Mouse (Mus musculus) neural tube, embryonic 14.5 days (tissue): ENCODE measurements around the gene Anxa11. TPM values are rescaled to one million over a fixed set of nuclear protein-coding genes. Genes with fewer than 3 reads are reported as not detected.
"Not testable (repeated sequence)": the region's sequence is repeated elsewhere in the genome, so short reads cannot be mapped to it uniquely, and the experiment has no call there.

Source experiments
- ATAC-seq: fragments of 200-750 bp; cut with Nextera tagmentation; 2 replicates; pipeline ENCODE4 v1.8.0; 2017; ENCODE audit warnings: low read depth, mild to moderate bottlenecking, moderate TSS enrichment, moderate library complexity
- H3K27ac ChIP-seq: fragments of 300-500 bp; sonication (generic); 2 replicates; pipeline ENCODE4 v1.5.1; 2014; ENCODE audit warnings: low read depth, mild to moderate bottlenecking, control low read depth, low read length, moderate library complexity, mixed read lengths
- H3K27me3 ChIP-seq: fragments of 300-500 bp; sonication (generic); 2 replicates; pipeline ENCODE4 v1.6.1; 2014; ENCODE audit warnings: low read length; ENCODE audit not compliant: control insufficient read depth, insufficient read depth
- H3K36me3 ChIP-seq: fragments of 300-500 bp; sonication (generic); 2 replicates; pipeline ENCODE4 v1.6.1; 2014; ENCODE audit warnings: low read length, mixed read lengths; ENCODE audit not compliant: control insufficient read depth, insufficient read depth
- H3K4me1 ChIP-seq: fragments of 300-500 bp; sonication (generic); 2 replicates; pipeline ENCODE4 v1.6.1; 2014; ENCODE audit warnings: low read length; ENCODE audit not compliant: control insufficient read depth, insufficient read depth
- H3K4me2 ChIP-seq: fragments of 300-500 bp; sonication (generic); 2 replicates; pipeline ENCODE4 v1.6.1; 2014; ENCODE audit warnings: mild to moderate bottlenecking, low read depth, low read length, control low read depth
- H3K4me3 ChIP-seq: fragments of 300-500 bp; sonication (generic); 2 replicates; pipeline ENCODE4 v1.5.1; 2014; ENCODE audit warnings: low read depth, low read length, control low read depth, mixed read lengths
- H3K9ac ChIP-seq: fragments of 300-500 bp; sonication (generic); replicated peaks from 2 replicates; pipeline ENCODE4 v1.6.1; 2014; ENCODE audit warnings: low read depth, mild to moderate bottlenecking, control low read depth, low read length, mixed read lengths
- H3K9me3 ChIP-seq: fragments of 300-500 bp; sonication (generic); 2 replicates; pipeline ENCODE4 v1.6.1; 2016; ENCODE audit warnings: low read length; ENCODE audit not compliant: control insufficient read depth
- WGBS: fragments of 180-500 bp; shearing (Covaris S2); extraction: QIAGEN DNeasy Blood & Tissue Kit; methylation state at CpG from one replicate; pipeline ENCODE4 v1.1.7; 2014; 5-methylcytosine and 5-hydroxymethylcytosine counted together
- polyA plus RNA-seq: library from polyadenylated mRNA; unstranded; fragments of >200 nt; fragmentation: Nextera tagmentation; extraction: Ambion mirVana; gene quantifications from 2 replicates; pipeline ENCODE4 v1.2.1, GENCODE M21; 2014

Gene Anxa11
- polyA plus RNA-seq, 1 experiment from 2014 or later: 0.91 TPM

DNA sequence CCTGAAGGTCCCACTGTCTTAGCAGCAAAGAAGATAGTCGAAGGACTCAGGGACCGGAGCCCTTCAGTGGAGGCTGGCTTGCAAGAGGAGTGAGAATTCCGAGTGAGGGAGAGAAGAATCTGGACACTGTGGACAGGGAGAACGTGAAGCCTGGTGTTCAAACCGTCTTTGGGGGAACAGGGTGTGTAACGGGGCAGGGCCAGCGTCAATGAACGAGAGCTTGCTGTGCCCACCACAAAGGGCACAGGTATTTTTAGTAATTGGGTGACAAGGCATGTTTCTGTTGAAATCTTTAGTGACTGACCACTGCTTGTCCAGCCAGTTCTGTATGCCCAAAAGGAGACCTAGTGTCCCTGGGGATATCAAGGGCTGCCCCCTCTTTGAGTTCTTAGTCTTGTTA lies 4.6 kb downstream of the Anxa11 start:
- WGBS: 88% methylated on average over 8 of the region's 8 CpGs
- Histone ChIP-seq H3K36me3 (no peaks in the 10 kb centered on the region), H3K27me3 (peaks cover 19% of the 10 kb centered on the region), H3K27ac (no peak overlapping the region), H3K4me2 (no peak overlapping the region), H3K9ac (no peak overlapping the region), H3K4me3 (no peak overlapping the region), H3K4me1 (peaks cover 8% of the 10 kb centered on the region; the same call in 1 of the 2 replicates), H3K9me3 (no peaks in the 10 kb centered on the region)
- ATAC-seq: no peak

DNA sequence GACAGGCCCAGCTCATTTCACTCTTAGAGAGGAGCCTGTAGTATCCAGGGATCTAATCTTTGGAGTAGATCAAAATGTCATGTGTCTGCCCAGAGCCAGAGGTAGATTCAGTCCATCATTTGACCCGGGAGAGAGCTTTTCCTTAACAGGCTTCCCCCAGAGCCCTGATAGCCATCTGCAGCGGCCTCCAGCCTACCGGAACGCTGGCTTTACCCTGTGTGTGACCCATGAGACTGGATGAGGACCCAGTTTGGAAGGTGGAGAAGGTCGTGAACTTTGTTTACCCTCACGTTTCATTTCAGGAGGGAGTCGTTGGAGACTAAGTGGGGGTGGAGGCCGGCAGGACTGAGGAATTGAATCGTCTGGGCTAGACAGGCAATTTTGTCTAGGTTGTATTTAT lies 5.7 kb downstream of the Anxa11 start:
- Histone ChIP-seq H3K4me2 (no peak overlapping the region), H3K9me3 (no peaks in the 10 kb centered on the region), H3K27ac (no peak overlapping the region), H3K9ac (no peak overlapping the region), H3K27me3 (peaks cover 10% of the 10 kb centered on the region), H3K36me3 (no peaks in the 10 kb centered on the region), H3K4me3 (no peak overlapping the region), H3K4me1 (no peaks in the 10 kb centered on the region; the same call in 1 of the 2 replicates)
- 33% methylated on average over 9 of the region's 9 CpGs for WGBS
- no peak for ATAC-seq

DNA sequence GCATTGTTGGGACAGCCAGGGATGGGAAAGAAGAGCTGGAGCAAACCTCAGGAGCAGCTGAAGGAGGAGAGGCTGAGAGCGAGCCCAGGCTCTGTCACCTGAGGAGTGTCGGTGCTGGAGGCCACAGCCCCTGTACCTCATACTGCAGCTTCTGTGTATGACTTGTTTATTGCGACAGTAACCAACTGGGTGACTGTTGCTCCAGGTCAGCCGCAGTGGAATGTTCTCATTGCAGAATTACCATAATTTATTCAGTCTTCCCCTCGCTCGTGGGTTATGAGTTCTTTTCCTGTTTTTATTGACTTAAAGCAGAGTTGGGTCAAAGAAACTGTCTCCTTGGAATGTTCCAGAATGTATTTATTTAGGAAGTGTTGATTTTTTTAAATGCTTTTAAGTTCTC lies 6.3 kb downstream of the Anxa11 start:
- Histone ChIP-seq H3K9ac (no peak overlapping the region), H3K27me3 (0 out of 2 replicates have a peak, but pooled peaks cover 4% of the 10 kb centered on the region), H3K4me2 (no peak overlapping the region), H3K4me3 (no peak overlapping the region), H3K27ac (no peak overlapping the region), H3K4me1 (no peaks in the 10 kb centered on the region), H3K36me3 (no peaks in the 10 kb centered on the region), H3K9me3 (no peaks in the 10 kb centered on the region)
- no peak for ATAC-seq
- 72% methylated on average over 6 of the region's 6 CpGs for WGBS

DNA sequence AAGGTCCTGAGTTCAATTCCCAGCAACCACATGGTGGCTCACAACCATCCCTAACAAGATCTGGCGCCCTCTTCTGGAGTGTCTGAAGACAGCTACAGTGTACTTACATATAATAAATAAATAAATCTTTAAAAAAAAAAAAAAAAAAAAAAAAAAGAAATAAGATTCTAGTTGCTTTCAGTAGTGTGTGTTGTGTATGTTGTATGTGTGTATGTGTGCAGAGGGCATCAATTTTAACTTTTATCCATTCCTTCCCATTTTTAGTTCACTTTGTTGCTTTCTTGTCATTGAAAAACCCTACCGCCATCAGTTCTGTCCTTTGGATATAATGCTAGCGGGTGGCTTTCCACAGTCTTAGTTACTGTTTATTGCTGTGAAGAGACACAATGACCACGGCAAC lies 6.8 kb downstream of the Anxa11 start:
- not testable (repeated sequence) for H3K9me3 ChIP-seq
- 80% methylated on average over 3 of the region's 4 CpGs for WGBS

DNA sequence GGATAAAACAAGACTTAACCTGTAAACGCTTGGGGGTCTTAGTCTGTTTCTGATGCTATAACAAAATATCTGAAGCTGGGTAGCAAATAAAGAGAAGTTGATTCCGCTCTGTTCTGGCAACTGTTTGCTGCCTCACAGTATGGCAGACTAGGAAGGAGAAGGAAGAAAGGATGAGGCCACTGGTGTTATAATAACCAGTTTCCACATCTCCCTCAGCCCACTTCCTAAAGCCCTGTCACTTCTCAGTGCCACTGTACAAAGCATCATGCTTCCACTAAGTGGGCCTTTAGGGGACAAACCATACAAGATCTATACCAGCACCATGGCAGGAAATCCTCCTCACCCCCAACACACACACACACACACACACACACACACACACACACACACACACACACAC lies 8.5 kb downstream of the Anxa11 start:
- ATAC-seq: no peak
- Histone ChIP-seq H3K4me1 (no peaks in the 10 kb centered on the region), H3K36me3 (no peaks in the 10 kb centered on the region), H3K27ac (no peak overlapping the region), H3K9ac (no peak overlapping the region), H3K9me3 (no peaks in the 10 kb centered on the region), H3K27me3 (no peaks in the 10 kb centered on the region), H3K4me2 (no peak overlapping the region), H3K4me3 (no peak overlapping the region)
- 92% methylated on average over 2 of the region's 2 CpGs for WGBS

More for the DNA sequence above, 6.8 kb downstream of the Anxa11 start:
- H3K27me3 ChIP-seq, H3K9ac ChIP-seq, H3K27ac ChIP-seq, H3K4me1 ChIP-seq, H3K4me2 ChIP-seq, H3K36me3 ChIP-seq, H3K4me3 ChIP-seq, ATAC-seq: not testable (repeated sequence)

DNA sequence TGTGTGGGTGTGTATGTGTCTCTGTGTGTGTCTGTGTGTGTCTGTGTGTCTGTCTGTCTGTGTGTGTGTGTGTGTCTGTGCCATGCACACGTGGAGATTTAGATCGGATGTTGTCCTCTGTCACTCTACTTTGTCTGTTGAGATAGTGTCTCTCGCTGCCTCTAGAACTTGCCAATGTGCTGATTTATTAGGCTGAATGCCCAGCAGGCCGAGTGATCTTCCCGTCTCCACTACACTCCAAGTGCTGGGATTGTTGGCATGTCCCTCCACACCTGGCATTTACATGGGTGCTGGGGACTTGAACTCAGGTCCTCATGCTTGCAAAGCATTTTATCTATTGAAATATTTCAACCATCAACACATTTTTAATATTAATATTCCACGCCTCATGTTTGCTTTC lies 9.2 kb downstream of the Anxa11 start:
- Histone ChIP-seq H3K9me3 (no peaks in the 10 kb centered on the region), H3K36me3 (no peaks in the 10 kb centered on the region), H3K9ac (no peak overlapping the region), H3K4me2 (no peak overlapping the region), H3K4me1 (no peaks in the 10 kb centered on the region), H3K27ac (no peak overlapping the region), H3K27me3 (no peaks in the 10 kb centered on the region), H3K4me3 (no peak overlapping the region)
- ATAC-seq: no peak
- 63% methylated on average over 6 of the region's 6 CpGs for WGBS

DNA sequence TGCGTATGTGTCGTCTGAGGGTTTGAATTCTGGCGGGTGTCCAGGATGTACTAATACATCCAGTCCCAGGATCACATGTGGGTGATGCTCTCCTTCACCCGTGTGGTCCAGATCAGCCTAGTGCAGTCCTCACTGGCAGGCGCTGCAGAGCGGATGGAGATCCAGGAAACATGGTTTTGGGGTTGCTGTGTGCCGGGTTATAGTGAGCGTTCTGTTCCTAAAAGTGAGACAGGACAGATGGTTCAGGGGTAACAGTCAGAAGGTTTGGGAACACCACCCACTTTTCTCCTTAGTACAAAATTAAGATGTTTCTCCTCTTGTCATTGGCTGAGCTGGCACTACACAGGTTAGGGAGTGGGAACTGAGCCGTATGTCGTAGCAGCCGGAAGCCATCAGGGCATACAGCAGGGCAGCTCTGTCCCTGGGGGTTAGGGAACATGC lies 10.2 kb downstream of the Anxa11 start:
- H3K4me2 ChIP-seq: no peak overlapping the region
- 81% methylated on average over 11 of the region's 11 CpGs for WGBS
- no peak overlapping the region for H3K27ac ChIP-seq
- no peak overlapping the region for H3K9ac ChIP-seq
- no peaks in the 10 kb centered on the region for H3K9me3 ChIP-seq
- H3K36me3 ChIP-seq: no peaks in the 10 kb centered on the region
- H3K4me1 ChIP-seq: no peaks in the 10 kb centered on the region
- H3K27me3 ChIP-seq: no peaks in the 10 kb centered on the region
- ATAC-seq: no peak
- no peak overlapping the region for H3K4me3 ChIP-seq

DNA sequence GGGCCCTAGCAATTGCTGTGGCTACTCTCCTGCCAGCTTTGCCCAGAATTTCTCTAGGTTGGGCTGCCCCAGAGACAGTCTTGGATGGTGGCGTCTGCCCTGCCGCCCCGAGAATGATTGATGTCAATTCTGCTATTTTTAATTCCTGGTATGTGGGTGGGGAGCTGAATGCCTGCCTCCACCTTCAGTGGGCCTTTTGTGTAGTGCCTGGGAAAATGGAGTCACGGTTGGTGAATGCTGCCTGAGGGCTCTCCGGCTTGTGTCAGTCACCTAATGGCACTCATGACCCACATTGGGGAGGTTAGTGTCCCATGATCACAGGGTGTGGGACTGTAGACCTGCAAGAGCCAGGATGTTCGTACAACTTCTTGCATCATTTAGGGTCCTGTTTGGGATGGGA lies 11.3 kb downstream of the Anxa11 start:
- H3K4me1 ChIP-seq: no peaks in the 10 kb centered on the region
- H3K36me3 ChIP-seq: no peaks in the 10 kb centered on the region
- ATAC-seq: no peak
- H3K9ac ChIP-seq: no peak overlapping the region
- no peak overlapping the region for H3K27ac ChIP-seq
- WGBS: 66% methylated on average over 6 of the region's 6 CpGs
- no peaks in the 10 kb centered on the region for H3K27me3 ChIP-seq
- no peak overlapping the region for H3K4me2 ChIP-seq
- H3K9me3 ChIP-seq: no peaks in the 10 kb centered on the region
- no peak overlapping the region for H3K4me3 ChIP-seq

DNA sequence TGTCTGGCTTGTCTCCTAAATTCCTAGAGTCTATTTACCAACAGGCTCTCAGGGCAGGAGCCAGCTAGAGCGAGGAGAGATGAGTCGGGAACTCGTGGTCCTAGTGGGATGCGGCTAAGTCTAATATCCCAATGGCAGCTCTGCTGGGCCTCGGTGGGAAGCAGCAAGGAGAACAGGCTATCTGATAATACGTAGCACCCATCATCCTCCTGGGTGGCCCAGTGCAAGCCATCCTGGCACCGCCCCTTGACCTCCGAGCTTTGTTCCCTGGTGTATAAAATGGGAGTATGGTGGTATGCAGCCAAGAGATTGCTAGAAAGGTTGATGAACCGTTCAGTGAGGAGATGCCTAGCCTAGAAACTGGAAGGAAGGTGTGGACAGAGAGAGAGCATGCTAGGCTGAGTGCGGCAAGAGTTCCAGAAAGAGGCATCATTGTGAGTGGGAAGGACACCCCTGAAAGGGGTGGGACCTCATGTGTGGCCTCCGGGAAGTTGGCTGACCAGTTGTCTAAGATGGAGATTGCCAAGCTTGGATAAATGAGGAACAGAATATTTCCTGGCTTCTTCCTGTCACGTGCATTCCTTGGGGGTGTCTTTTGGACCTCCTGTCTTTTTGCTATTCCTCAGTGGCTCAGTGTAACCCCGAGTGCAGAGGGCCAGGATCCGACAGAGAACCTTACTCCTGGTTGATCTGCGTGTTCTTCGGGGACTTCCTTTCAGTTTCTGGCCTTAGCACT lies 11.9 kb downstream of the Anxa11 start:
- Histone ChIP-seq H3K4me3 (no peak overlapping the region), H3K27me3 (no peaks in the 10 kb centered on the region), H3K9ac (no peak overlapping the region), H3K4me2 (no peak overlapping the region), H3K9me3 (no peaks in the 10 kb centered on the region), H3K36me3 (no peaks in the 10 kb centered on the region), H3K27ac (no peak overlapping the region), H3K4me1 (no peaks in the 10 kb centered on the region)
- no peak for ATAC-seq
- WGBS: 91% methylated on average over 16 of the region's 16 CpGs
